Mouse (Mus musculus) left cerebral cortex, postnatal 10 days (tissue): ENCODE results near the gene Elovl7. TPM values are rescaled to one million over a fixed set of nuclear protein-coding genes. Genes with fewer than 3 reads are reported as not detected.
A peak's percentile ranks its signal among the peaks of the same experiment; 100 is the strongest.

Experiments used
- DNase-seq, 2 experiments: peaks; one replicate each; pipeline ENCODE4 v3.0.0; 2021 to 2022; ENCODE audit warnings: low spot score in 2 of 2, mixed read lengths in 1 of 2; ENCODE audit errors: extremely low spot score in 1 of 2
- intact Hi-C: fragments of 180-260 bp; cut with DNase I; formaldehyde crosslinking; loops from one replicate; pipeline ENCODE4 v1.15.1; 2025
- total RNA-seq, 2 experiments: library from RNA; stranded (reverse); gene quantifications; 2 replicates each; pipeline ENCODE4 v1.2.3; 2021

Gene Elovl7
- total RNA-seq, 2 experiments from 2014 or later = 4.6 to 5.9 TPM

GRCm38 (mm10) chr13:108229634-108230330 is 15.6 kb downstream of the Elovl7 start:
- no peak for DNase-seq
- intact Hi-C loops = no loop called here

- peak in 1 of 2 experiments; percentile 82 for DNase-seq
- intact Hi-C loops = no loop called here
Observed at GRCm38 (mm10) chr13:108240012-108240411, 25.8 kb downstream of the Elovl7 start.

GRCm38 (mm10) chr13:108241715-108242114 is 27.5 kb downstream of the Elovl7 start:
- DNase-seq = no peak
- intact Hi-C loops = no loop called here

GRCm38 (mm10) chr13:108245086-108245697 is 31.0 kb downstream of the Elovl7 start:
- no peak for DNase-seq
- intact Hi-C loops = no loop called here

DNA sequence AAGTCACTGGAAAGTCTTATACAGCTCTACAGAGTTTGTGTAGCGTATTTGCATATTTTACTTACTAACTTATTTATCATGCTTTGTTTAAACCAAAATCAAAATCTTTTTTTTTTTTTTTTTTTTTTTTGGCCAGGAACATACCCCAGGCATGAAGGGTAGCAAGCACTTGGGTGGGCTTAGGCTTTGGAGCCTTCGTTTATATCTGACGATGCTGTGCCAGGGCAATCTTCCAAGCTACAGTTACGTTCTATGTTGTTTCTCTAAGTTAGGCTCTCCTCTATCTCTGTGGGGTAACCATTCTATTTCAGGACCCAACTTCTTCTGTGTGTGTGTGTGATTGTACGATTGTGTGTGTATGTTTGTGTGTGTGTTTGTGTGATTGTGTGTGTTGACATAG is 36.9 kb downstream of the Elovl7 start:
- DNase-seq = no peak
- intact Hi-C loops = no loop called here

- no peak for DNase-seq
- intact Hi-C loops = no loop called here
Observed at GRCm38 (mm10) chr13:108253977-108254376, 39.8 kb downstream of the Elovl7 start.

DNA sequence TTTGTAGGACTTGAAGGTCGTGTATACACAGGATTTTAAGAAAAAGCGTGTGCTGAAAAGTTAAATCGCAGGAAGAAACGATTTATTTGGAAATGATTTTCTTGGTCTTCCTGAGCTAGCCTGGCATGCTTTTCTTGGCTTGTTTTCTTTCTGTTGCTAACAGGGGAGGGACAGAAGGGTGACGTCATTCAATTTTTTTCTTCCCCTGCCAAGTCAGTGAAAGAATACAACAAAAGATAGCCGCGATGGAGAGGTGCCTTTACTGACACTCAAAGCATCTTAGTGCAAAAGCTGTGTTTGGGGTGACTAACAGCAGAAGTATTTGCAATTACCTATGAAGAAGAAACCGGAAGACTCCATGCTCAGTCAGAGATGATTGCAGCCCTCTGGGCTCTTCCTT is 48.8 kb downstream of the Elovl7 start:
- no peak for DNase-seq
- intact Hi-C loops = no loop called here

GRCm38 (mm10) chr13:108265394-108265793 is 51.2 kb downstream of the Elovl7 start:
- DNase-seq = no peak

DNA sequence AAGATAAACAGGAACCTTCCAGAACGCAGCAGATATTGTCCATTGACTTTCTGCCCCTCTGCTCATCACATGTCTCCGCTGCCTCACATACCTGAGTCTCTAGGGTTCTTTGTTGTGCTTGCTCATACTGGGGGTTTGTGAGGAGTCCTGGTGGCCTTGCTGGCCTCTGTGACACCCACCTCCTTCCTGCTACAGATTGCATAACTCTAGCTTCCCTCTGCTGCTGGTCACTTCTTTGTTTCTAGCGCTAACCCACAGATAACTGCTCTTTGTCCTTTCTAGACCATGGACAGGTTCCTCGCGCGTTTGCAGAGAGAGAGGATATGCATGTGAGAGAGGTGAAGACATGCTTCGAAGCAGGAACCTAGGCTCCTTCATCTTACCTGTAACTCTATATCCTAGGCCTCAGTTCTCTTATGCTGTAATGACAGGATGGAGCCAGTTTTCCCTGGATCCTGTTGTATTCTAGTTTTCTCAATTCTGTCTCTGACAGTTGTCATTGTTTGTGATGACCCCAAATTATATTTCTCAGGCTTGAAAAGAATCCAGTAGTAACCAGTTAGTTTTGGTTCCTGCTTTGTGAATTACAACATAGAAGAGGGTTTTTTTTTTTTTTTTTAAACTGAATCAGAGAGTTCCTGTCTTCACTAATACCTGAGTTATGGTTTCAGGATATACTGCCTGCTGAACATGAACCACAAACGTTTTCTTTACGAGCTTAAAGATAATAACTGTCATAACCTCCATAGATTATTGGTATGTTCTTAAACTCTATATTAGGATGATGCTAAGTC is 53.8 kb downstream of the Elovl7 start:
- intact Hi-C loops = no loop called here
- DNase-seq = no peak

More at GRCm38 (mm10) chr13:108265394-108265793, 51.2 kb downstream of the Elovl7 start:
- intact Hi-C loops = no loop called here

GRCm38 (mm10) chr13:108271458-108272148 is 57.4 kb downstream of the Elovl7 start:
- DNase-seq = no peak
- intact Hi-C loops = no loop called here

DNA sequence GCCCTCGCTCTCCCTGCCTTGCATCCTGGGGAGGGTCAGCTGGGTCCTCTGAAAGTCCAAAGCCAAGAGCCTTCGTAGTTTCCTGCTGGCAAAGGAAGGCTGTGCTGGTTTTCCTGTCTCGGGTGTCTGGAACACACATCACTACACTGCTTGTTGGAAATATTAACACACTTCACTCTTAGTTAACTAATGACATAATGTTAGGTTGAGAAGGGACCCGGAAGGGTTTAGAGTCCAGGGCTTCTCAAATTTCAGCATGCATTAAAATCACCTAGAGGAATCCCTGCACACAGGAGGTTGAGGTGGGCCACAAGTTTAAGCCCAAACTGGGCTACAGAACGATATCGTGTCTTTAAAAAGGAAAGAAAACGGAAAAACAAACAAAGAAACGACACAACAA is 58.1 kb downstream of the Elovl7 start:
- DNase-seq = no peak
- intact Hi-C loops = no loop called here

GRCm38 (mm10) chr13:108273034-108273433 is 58.8 kb downstream of the Elovl7 start:
- DNase-seq = no peak
- intact Hi-C loops = no loop called here

DNA sequence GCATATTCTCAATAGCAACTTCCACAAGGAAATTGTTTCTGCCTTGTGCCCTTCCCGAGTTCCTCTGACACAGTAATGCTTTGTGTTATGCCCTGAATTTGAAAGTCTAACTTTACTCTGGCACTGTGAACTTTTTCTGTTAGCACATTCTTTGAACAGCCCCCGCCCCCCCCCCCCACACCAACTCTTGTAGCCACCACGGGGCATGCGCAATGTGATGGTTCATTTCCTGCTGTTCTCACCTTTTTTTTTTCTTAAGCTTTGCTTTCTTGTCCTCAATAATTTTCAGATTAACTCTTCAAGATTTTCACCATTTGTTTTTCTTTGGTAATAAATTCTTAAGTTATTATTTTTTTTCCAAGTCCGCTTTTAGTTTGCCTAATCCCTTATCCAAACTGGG is 59.3 kb downstream of the Elovl7 start:
- DNase-seq = no peak

GRCm38 (mm10) chr13:108276561-108276960 is 62.4 kb downstream of the Elovl7 start:
- intact Hi-C loops = no loop called here
- no peak for DNase-seq

More for the DNA sequence above, 59.3 kb downstream of the Elovl7 start:
- intact Hi-C loops = no loop called here

GRCm38 (mm10) chr13:108277320-108277719 is 63.1 kb downstream of the Elovl7 start:
- intact Hi-C loops = no loop called here

GRCm38 (mm10) chr13:108278592-108278991 is 64.4 kb downstream of the Elovl7 start:
- no peak for DNase-seq
- intact Hi-C loops = no loop called here

More at GRCm38 (mm10) chr13:108277320-108277719, 63.1 kb downstream of the Elovl7 start:
- no peak for DNase-seq

- DNase-seq = no peak
- intact Hi-C loops = no loop called here
Observed at GRCm38 (mm10) chr13:108284312-108284711, 70.1 kb downstream of the Elovl7 start.

DNA sequence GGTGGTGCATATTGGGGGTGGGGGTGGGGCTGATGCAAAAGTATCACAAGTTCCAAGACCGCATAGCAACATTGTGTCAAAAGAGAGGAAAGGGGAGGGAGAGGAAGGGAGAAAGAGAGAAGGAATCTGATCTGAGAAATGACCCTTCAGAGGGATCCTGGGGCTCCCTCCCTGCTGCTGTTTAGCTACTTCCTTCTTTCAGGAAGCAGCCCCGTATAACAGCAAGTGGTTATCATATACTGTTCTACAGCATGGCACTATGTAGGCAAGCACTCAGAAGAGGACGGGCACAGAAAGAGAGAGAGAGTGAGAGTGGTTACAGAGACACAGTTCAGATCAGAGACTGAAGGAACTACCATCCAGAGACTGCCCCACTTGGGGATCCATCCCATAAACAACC is 73.7 kb downstream of the Elovl7 start:
- intact Hi-C loops = no loop called here

DNA sequence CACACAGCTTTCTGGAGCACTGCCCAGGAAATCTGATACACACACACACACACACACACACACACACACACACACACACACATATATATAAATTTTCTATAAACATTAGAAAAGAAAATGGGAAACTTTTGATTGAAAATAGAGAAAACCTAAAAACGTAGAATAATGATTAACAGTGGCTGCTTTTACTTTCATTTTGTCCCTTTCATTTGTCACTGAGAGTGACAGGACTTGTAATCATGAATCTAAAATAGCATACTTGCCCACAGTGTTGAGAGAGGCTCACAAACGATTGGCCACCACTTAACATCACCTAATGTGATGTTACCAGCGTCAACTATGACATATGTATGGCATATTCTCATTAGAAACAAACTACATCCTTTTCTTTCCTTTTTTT is 75.2 kb downstream of the Elovl7 start:
- intact Hi-C loops = no loop called here

More for the DNA sequence above, 73.7 kb downstream of the Elovl7 start:
- DNase-seq = no peak

More for the DNA sequence above, 75.2 kb downstream of the Elovl7 start:
- DNase-seq = no peak
